Mouse (Mus musculus) stomach, embryonic 14.5 days (tissue): ENCODE measurements around the gene Arhgef39. TPM values are rescaled to one million over a fixed set of nuclear protein-coding genes. Genes with fewer than 3 reads are reported as not detected.
A peak's percentile ranks its signal among the peaks of the same experiment; 100 is the strongest.
"Not testable (repeated sequence)": the region's sequence is repeated elsewhere in the genome, so short reads cannot be mapped to it uniquely, and the experiment has no call there.

ENCODE experiments used
- ATAC-seq: fragments of 200-750 bp; cut with Nextera tagmentation; 2 replicates; pipeline ENCODE4 v1.8.0; 2017; ENCODE audit warnings: low read depth, moderate TSS enrichment; ENCODE audit not compliant: insufficient number of reproducible peaks, insufficient read depth, low FRiP score
- H3K27ac ChIP-seq: fragments of 300-500 bp; sonication (generic); 2 replicates; pipeline ENCODE4 v1.5.1; 2014; ENCODE audit warnings: mild to moderate bottlenecking, low read length, moderate library complexity, mixed read lengths
- H3K27me3 ChIP-seq: fragments of 300-500 bp; sonication (generic); 2 replicates; pipeline ENCODE4 v1.6.1; 2014; ENCODE audit warnings: low read length, control low read depth, mixed read lengths; ENCODE audit not compliant: control insufficient read depth, insufficient read depth
- H3K36me3 ChIP-seq: fragments of 300-500 bp; sonication (generic); 2 replicates; pipeline ENCODE4 v1.6.1; 2014; ENCODE audit warnings: mild to moderate bottlenecking, control low read depth, low read length, moderate library complexity, mixed read lengths; ENCODE audit not compliant: control insufficient read depth, insufficient read depth
- H3K4me1 ChIP-seq: fragments of 300-500 bp; sonication (generic); 2 replicates; pipeline ENCODE4 v1.6.1; 2014; ENCODE audit warnings: low read length, control low read depth, mixed read lengths; ENCODE audit not compliant: control insufficient read depth, insufficient read depth
- H3K4me2 ChIP-seq: fragments of 300-500 bp; sonication (generic); replicated peaks from 2 replicates; pipeline ENCODE4 v1.6.1; 2014; ENCODE audit warnings: low read depth, low read length, control low read depth
- H3K4me3 ChIP-seq: fragments of 300-500 bp; sonication (generic); 2 replicates; pipeline ENCODE4 v1.5.1; 2014; ENCODE audit warnings: low read depth, low read length, control low read depth
- H3K9ac ChIP-seq: fragments of 300-500 bp; sonication (generic); replicated peaks from 2 replicates; pipeline ENCODE4 v1.6.1; 2014; ENCODE audit warnings: low read depth, mild to moderate bottlenecking, control low read depth, low read length, moderate library complexity, mixed read lengths
- H3K9me3 ChIP-seq: fragments of 300-500 bp; sonication (generic); 2 replicates; pipeline ENCODE4 v1.6.1; 2016; ENCODE audit warnings: low read depth, low read length, control low read depth; ENCODE audit not compliant: control insufficient read depth
- WGBS: fragments of 180-500 bp; shearing (Covaris S2); extraction: QIAGEN DNeasy Blood & Tissue Kit; methylation state at CpG from one replicate; pipeline ENCODE4 v1.1.7; 2014; 5-methylcytosine and 5-hydroxymethylcytosine counted together
- polyA plus RNA-seq: library from polyadenylated mRNA; unstranded; fragments of >200 nt; fragmentation: Nextera tagmentation; extraction: Ambion mirVana; gene quantifications from 2 replicates; pipeline ENCODE4 v1.2.1, GENCODE M21; 2014

Gene Arhgef39
- polyA plus RNA-seq, 1 experiment from 2014 or later, result 46.8 TPM

DNA sequence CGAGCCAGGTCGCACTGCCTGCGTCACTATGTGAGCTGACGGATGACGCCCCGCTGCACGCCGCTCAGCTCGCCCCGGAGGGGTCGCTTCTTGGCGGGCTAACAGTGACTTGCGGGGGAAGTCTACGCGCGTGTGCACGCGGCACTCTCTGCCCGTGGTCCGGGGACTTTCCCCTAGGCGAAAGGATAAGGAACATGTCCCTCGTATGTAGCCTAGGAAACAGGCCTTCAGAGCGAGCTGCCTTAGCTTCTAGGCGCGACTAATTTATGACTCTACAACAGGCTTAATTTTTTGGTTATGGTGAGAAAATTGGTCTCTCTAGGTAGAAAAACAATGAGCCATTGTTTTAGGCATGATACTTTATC lies 6.7 kb downstream of the Arhgef39 start, which contains the start of gene Ccdc107:
TSS of gene Ccdc107 (plus strand) at position 80 of the 365 bp plus-strand sequence.
- peak; percentile 96 for ATAC-seq
- WGBS, result under 1% methylated on average over 25 of the region's 25 CpGs
- H3K27me3 ChIP-seq, result no peaks in the 10 kb centered on the region

DNA sequence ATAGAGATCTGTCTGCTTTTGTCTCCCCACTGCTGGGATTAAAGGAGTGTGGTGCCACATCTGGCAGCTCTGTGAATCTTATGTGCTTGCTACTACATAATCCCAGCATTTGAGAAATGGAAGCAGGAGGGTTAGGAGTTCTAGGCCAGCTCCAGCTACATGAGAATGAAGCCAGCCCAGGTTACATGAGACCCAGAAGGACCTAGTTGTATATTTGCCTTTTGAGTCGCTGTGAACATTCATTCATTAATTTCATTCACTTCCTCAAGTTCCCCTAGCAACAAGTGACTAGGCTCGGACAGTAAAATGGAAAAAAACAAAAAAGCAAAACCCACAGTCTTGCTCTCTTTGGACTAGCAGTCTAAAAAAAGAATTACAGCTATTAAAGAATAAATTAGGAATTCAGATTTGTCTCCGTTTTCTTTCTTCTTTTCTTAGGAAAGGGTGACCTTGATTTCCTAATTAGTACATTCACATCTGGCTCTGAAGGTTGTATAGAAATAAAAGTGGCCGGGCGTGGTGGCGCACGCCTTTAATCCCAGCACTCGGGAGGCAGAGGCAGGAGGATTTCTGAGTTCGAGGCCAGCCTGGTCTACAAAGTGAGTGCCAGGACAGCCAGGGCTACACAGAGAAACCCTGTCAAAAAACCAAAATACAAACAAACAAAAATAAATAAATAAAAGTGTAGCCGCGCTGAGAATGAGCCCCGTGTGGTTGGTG lies 7.2 kb downstream of the Arhgef39 start:
- peak overlapping the region; percentile 32 for H3K4me2 ChIP-seq
- no peak overlapping the region for H3K9ac ChIP-seq
- ATAC-seq, result no peak
- no peaks in the 10 kb centered on the region for H3K9me3 ChIP-seq
- peaks cover 16% of the 10 kb centered on the region for H3K4me1 ChIP-seq
- WGBS, result 48% methylated on average over 12 of the region's 12 CpGs
- H3K36me3 ChIP-seq, result peaks cover 17% of the 10 kb centered on the region
- peak overlapping the region; percentile 81 for H3K27ac ChIP-seq
- peak overlapping the region; percentile 79; the same call in 1 of the 2 replicates for H3K4me3 ChIP-seq
- no peaks in the 10 kb centered on the region for H3K27me3 ChIP-seq

More for the DNA sequence above, 6.7 kb downstream of the Arhgef39 start, which contains the start of gene Ccdc107:
- Histone ChIP-seq H3K27ac (peak within 1 kb of the TSS; percentile 81), H3K4me1 (peaks cover 21% of the 10 kb centered on the region), H3K4me2 (peak within 1 kb of the TSS; percentile 72), H3K36me3 (peaks cover 19% of the 10 kb centered on the region), H3K9ac (peak within 1 kb of the TSS; percentile 62), H3K9me3 (no peaks in the 10 kb centered on the region), H3K4me3 (peak within 1 kb of the TSS; percentile 79)

DNA sequence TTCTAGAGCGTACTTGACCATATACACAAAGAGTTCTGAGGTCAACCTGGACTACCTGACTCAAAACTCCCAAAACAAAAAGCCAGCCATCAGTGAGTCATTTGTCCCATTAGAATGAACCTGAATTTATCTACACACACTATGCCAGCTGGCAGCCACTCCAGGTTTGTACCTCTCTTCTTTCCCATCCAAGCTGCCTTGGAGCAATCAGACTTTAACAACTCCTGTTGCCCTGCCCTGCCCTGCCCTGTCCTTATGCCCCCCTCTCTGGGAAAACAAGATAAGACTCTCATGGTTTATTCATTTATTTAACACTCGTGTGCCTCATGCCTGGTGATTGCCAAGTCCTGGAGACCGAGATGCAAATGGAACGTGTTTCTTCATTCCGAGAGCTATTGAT lies 8.7 kb downstream of the Arhgef39 start:
- Histone ChIP-seq H3K27ac (no peak overlapping the region), H3K4me1 (peaks cover 12% of the 10 kb centered on the region), H3K4me2 (no peak overlapping the region), H3K9ac (no peak overlapping the region), H3K27me3 (no peaks in the 10 kb centered on the region), H3K4me3 (no peak overlapping the region), H3K36me3 (peaks cover 5% of the 10 kb centered on the region), H3K9me3 (no peaks in the 10 kb centered on the region)
- no peak for ATAC-seq
- 81% methylated on average over 5 of the region's 5 CpGs for WGBS

DNA sequence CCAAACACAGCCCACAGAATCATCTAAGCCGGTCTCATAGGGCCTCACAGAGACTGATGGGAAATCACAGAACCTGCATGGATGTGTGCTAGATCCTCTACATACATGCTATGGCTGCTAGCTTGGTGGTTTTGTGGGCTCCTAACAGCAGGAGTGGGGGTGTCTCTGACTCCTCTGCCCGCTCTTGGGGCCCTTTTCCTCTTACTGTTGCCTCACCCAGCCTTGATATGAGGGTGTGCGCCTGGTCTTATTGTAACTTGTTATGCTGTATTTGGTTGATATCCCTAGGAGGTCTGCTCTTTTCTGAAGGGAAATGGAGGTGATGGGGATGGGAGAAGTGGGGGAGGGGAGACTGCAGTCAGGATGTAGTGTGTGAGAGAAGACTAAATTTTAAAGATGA lies 9.9 kb downstream of the Arhgef39 start:
- H3K4me2 ChIP-seq, result no peak overlapping the region
- ATAC-seq, result no peak
- 94% methylated on average over 3 of the region's 3 CpGs for WGBS

DNA sequence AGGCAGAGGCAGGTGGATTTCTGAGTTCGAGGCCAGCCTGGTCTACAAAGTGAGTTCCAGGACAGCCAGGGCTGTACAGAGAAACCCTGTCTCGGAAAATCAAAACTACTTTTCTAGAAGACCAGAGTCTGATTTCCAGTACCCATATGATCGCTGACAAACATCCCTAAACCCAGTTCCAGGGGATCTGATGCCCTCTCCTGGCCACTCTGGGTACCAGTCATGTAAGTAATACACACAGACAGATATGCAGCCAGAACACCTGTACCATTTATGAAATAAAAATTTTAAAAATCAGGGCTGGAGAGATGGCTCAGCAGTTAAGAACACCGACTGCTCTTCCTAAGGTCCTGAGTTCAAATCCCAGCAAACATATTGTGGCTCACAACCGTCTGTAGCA lies 13.8 kb downstream of the Arhgef39 start:
- H3K27ac ChIP-seq, H3K9me3 ChIP-seq, H3K27me3 ChIP-seq, ATAC-seq, H3K9ac ChIP-seq, H3K4me2 ChIP-seq, H3K4me1 ChIP-seq, H3K36me3 ChIP-seq, H3K4me3 ChIP-seq: not testable (repeated sequence)
- 81% methylated on average over 5 of the region's 5 CpGs for WGBS

More for the DNA sequence above, 9.9 kb downstream of the Arhgef39 start:
- Histone ChIP-seq H3K36me3 (no peaks in the 10 kb centered on the region), H3K27me3 (no peaks in the 10 kb centered on the region), H3K9me3 (no peaks in the 10 kb centered on the region), H3K27ac (no peak overlapping the region), H3K4me3 (no peak overlapping the region), H3K4me1 (peaks cover 6% of the 10 kb centered on the region), H3K9ac (no peak overlapping the region)

DNA sequence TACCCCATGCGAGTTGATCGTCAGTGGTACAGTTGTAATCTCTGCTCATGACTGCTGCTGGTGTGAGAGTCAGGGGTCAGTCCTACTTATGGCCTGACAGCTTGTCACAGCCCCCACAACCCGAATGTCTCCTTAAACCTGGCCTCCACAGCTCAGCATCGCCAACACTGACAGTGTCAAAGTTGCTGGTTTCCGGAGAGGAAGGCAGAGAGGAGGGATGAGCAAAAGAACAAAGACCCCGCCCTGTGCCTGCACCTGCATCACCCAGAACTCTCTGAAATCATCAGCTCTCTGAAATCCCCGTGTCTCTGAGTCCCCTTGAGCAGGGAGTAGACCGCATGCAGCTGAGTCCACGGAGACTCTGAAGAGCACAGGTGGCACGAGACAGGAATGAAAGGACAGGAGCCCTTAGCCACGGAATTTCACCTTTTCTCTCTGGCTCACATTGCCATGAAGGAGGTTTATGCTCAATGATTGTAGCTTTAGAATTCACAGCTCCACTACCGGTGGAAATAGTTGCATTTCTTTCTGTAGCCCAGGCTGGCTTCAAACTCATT lies 15.9 kb downstream of the Arhgef39 start, which contains the start of gene Sit1:
TSS of gene Sit1 (minus strand) at position 200 of the 557 bp plus-strand sequence.
- H3K27ac ChIP-seq, result no peak within 1 kb of the TSS
- no peak within 1 kb of the TSS for H3K4me3 ChIP-seq
- no peaks in the 10 kb centered on the region for H3K36me3 ChIP-seq
- H3K9ac ChIP-seq, result no peak within 1 kb of the TSS
- H3K4me1 ChIP-seq, result no peaks in the 10 kb centered on the region
- no peaks in the 10 kb centered on the region for H3K9me3 ChIP-seq
- no peak within 1 kb of the TSS for H3K4me2 ChIP-seq
- ATAC-seq, result no peak
- H3K27me3 ChIP-seq, result no peaks in the 10 kb centered on the region
- 59% methylated on average over 12 of the region's 12 CpGs for WGBS

DNA sequence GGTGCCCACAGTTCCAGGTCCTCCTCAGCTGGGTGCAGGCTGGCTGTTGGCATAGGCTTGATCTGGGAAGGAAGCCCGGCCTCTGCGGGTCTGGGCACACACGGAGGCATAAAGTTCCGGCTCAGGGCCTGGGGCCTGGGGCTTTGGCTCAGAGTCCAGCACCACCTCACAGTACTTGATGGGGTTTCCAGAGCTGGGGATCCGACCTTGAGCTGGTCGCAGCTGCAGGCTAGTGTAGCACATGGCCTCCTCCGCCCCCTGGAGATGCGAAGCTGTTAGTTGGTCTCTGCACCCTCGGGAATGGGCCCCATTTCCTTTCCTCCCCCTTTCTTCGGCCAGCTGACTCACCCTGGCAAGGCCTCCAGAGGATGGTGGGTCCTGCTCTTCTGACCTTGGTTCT lies 16.9 kb downstream of the Arhgef39 start:
- 72% methylated on average over 10 of the region's 10 CpGs for WGBS
- Histone ChIP-seq H3K36me3 (no peaks in the 10 kb centered on the region), H3K4me3 (no peak overlapping the region), H3K4me2 (no peak overlapping the region), H3K9me3 (no peaks in the 10 kb centered on the region), H3K27ac (no peak overlapping the region), H3K4me1 (no peaks in the 10 kb centered on the region), H3K9ac (no peak overlapping the region), H3K27me3 (no peaks in the 10 kb centered on the region)
- no peak for ATAC-seq

DNA sequence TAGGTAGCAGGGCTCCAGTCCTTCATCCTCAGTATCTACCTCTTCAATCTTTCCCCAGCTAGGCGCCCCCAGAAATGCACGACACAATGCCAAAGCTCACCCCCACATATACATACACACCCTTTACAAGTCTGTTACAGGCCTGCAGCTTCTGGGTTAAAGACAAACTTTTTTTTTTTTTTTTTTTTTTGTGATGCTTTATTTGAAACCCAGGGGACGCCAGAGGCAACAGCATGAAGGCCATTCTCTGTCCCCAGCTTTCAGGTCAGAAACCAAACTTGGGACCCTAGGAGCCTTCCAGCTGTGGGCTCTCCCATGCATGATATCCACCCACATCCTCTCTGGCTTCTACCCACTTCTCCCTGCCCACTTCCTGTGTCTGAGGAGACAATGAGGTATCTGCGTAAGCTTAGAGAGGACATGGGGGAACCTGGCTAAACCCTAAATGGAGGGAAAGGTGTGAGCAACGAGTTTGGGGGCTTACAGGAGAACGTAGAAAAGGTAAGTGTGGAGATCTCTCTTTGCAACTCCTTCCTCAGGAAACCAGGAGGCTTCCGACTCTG lies 17.5 kb downstream of the Arhgef39 start:
- H3K9ac ChIP-seq, result no peak overlapping the region
- H3K4me2 ChIP-seq, result no peak overlapping the region
- H3K9me3 ChIP-seq, result no peaks in the 10 kb centered on the region
- no peak overlapping the region for H3K27ac ChIP-seq
- no peak for ATAC-seq
- WGBS, result 69% methylated on average over 7 of the region's 7 CpGs
- no peaks in the 10 kb centered on the region for H3K4me1 ChIP-seq
- no peaks in the 10 kb centered on the region for H3K36me3 ChIP-seq
- no peaks in the 10 kb centered on the region for H3K27me3 ChIP-seq
- H3K4me3 ChIP-seq, result no peak overlapping the region
